8 mouse cellular contexts compared by ENCODE assay signal in genomic region chr8:122343341-122343740, GRCm38 (mm10). TPM values are rescaled to one million over a fixed set of nuclear protein-coding genes. Genes with fewer than 3 reads are reported as not detected.
A peak's percentile ranks its signal among the peaks of the same experiment; 100 is the strongest.
DNase-seq lines count a peak whose midpoint lies in the region; ATAC-seq lines count a peak whose summit lies in the region.

No protein-coding gene starts in this region.

- peak overlapping the region; percentile 68 for H3K4me2 ChIP-seq in heart, embryonic 14.5 days (ENCODE audit: low read length)
- H3K4me2 ChIP-seq in hindbrain, embryonic 15.5 days: peak overlapping the region; percentile 50
- H3K4me2 ChIP-seq in midbrain, embryonic 15.5 days: peak overlapping the region; percentile 44

- no peak overlapping the region for H3K27ac ChIP-seq in heart, embryonic 14.5 days (replicated peaks in 1 of 2; ENCODE audit: control insufficient read depth in 1 of 2, insufficient read depth in 1 of 2, low read depth in 2 of 2, low read length in 2 of 2)
- H3K27ac ChIP-seq in brown adipose tissue, adult 24 weeks (replicated peaks; ENCODE audit: low read depth, low read length): no peak overlapping the region
- no peak overlapping the region for H3K27ac ChIP-seq in hindbrain, embryonic 15.5 days (replicated peaks)
- H3K27ac ChIP-seq in midbrain, embryonic 15.5 days: no peak overlapping the region

- no peaks in the 10 kb centered on the region for H3K27me3 ChIP-seq in heart, embryonic 14.5 days (ENCODE audit: control insufficient read depth, insufficient read depth, low read length)
- peaks cover 30% of the 10 kb centered on the region for H3K27me3 ChIP-seq in hindbrain, embryonic 15.5 days
- H3K27me3 ChIP-seq in midbrain, embryonic 15.5 days (replicated peaks): peaks cover 35% of the 10 kb centered on the region

- H3K4me1 ChIP-seq in heart, embryonic 14.5 days (ENCODE audit: control insufficient read depth in 2 of 2, insufficient read depth in 2 of 2, low read length in 2 of 2): peaks cover 34 to 49% of the 10 kb centered on the region in 2 experiments
- 0 out of 2 replicates have a peak, but pooled peaks cover 3% of the 10 kb centered on the region for H3K4me1 ChIP-seq in brown adipose tissue, adult 24 weeks (ENCODE audit: control insufficient read depth, insufficient read depth, insufficient read length, low read length)
- peaks cover 34% of the 10 kb centered on the region for H3K4me1 ChIP-seq in hindbrain, embryonic 15.5 days (replicated peaks)
- H3K4me1 ChIP-seq in midbrain, embryonic 15.5 days: peaks cover 25% of the 10 kb centered on the region

- ATAC-seq in heart, embryonic 14.5 days (ENCODE audit: insufficient number of reproducible peaks, insufficient read depth, low FRiP score, low read depth): no peak
- no peak for ATAC-seq in hindbrain, embryonic 15.5 days (ENCODE audit: low FRiP score, low read depth)
- no peak for ATAC-seq in midbrain, embryonic 15.5 days (replicated peaks)

- 9% methylated on average over 11 of the region's 11 CpGs for WGBS in heart, embryonic 14.5 days
- WGBS in hindbrain, embryonic 15.5 days: 4% methylated on average over 11 of the region's 11 CpGs
- WGBS in midbrain, embryonic 15.5 days: 4% methylated on average over 11 of the region's 11 CpGs

- no peaks in the 10 kb centered on the region for H3K9me3 ChIP-seq in heart, embryonic 14.5 days (ENCODE audit: control insufficient read depth, low read length)
- no peaks in the 10 kb centered on the region for H3K9me3 ChIP-seq in hindbrain, embryonic 15.5 days
- no peaks in the 10 kb centered on the region for H3K9me3 ChIP-seq in midbrain, embryonic 15.5 days

- H3K36me3 ChIP-seq in heart, embryonic 14.5 days (ENCODE audit: control insufficient read depth, insufficient read depth, low read length): peaks cover 11% of the 10 kb centered on the region
- no peaks in the 10 kb centered on the region for H3K36me3 ChIP-seq in hindbrain, embryonic 15.5 days
- no peaks in the 10 kb centered on the region for H3K36me3 ChIP-seq in midbrain, embryonic 15.5 days (replicated peaks)

- H3K9ac ChIP-seq in heart, embryonic 14.5 days (ENCODE audit: low read length): peak overlapping the region; percentile 66
- peak overlapping the region; percentile 3; the same call in 1 of the 2 replicates for H3K9ac ChIP-seq in hindbrain, embryonic 15.5 days
- H3K9ac ChIP-seq in midbrain, embryonic 15.5 days: 0 out of 2 replicates have a peak overlapping the region, but pooled peaks have one; percentile 4

- DNase-seq in heart, adult 8-10 months (ENCODE audit: low spot score): no peak
- DNase-seq in embryo, embryonic 10 days (ENCODE audit: low spot score): no peak
- DNase-seq in gastrocnemius, postnatal 4 days (ENCODE audit: low spot score in 2 of 2): no peak
- DNase-seq in kidney, adult 11 months: no peak

- peak overlapping the region; percentile 27 to 29 for H3K4me3 ChIP-seq in heart, embryonic 14.5 days (ENCODE audit: control insufficient read depth in 1 of 2, insufficient read depth in 1 of 2, low read depth in 1 of 2, low read length in 2 of 2)
- H3K4me3 ChIP-seq in brown adipose tissue, adult 24 weeks (ENCODE audit: insufficient read depth, low read depth, low read length): 0 out of 2 replicates have a peak overlapping the region, but pooled peaks have one; percentile 8
- peak overlapping the region; percentile 23 for H3K4me3 ChIP-seq in hindbrain, embryonic 15.5 days
- peak overlapping the region; percentile 18 for H3K4me3 ChIP-seq in midbrain, embryonic 15.5 days

RNA-seq across cellular contexts. Expression of gene Trhr2, which starts 17.2 kb away (rescaled TPM):
- polyA plus RNA-seq in heart, embryonic 14.5 days (2014; fragmentation: Nextera tagmentation; extraction: Ambion mirVana): not detected in 2 replicates
- total RNA-seq in heart, adult 8-10 months (2022): not detected
- polyA plus RNA-seq in brown adipose tissue, adult 24 weeks (2012; ENCODE audit: insufficient read depth, insufficient read length, missing spikeins): not detected in 2 replicates
- polyA plus RNA-seq in hindbrain, embryonic 15.5 days (2015; fragmentation: Nextera tagmentation; extraction: Ambion mirVana): 0.10 and 0.28 TPM in 2 replicates
- polyA plus RNA-seq in midbrain, embryonic 15.5 days (2015; fragmentation: Nextera tagmentation; extraction: Ambion mirVana): not detected in 2 replicates
- total RNA-seq in gastrocnemius, postnatal 4 days (2021): not detected

RNA-seq across cellular contexts. Expression of gene Zc3h18, which starts 33.1 kb away (rescaled TPM):
- polyA plus RNA-seq in heart, embryonic 14.5 days (2014; fragmentation: Nextera tagmentation; extraction: Ambion mirVana): 17.7 and 19.6 TPM in 2 replicates
- 10 to 100 TPM; 21.2 to 24.0 (median 22.4) TPM for total RNA-seq in heart, adult 8-10 months (2022)
- 14.5 and 15.7 TPM in 2 replicates for polyA plus RNA-seq in brown adipose tissue, adult 24 weeks (2012; ENCODE audit: insufficient read depth, insufficient read length, missing spikeins)
- 35.5 and 38.1 TPM in 2 replicates for polyA plus RNA-seq in hindbrain, embryonic 15.5 days (2015; fragmentation: Nextera tagmentation; extraction: Ambion mirVana)
- polyA plus RNA-seq in midbrain, embryonic 15.5 days (2015; fragmentation: Nextera tagmentation; extraction: Ambion mirVana): 38.9 and 41.3 TPM in 2 replicates
- total RNA-seq in gastrocnemius, postnatal 4 days (2021): 10 to 100 TPM; 37.2 to 42.8 TPM

Comparison
In these comparisons a context has a peak if more than half of its experiments do, and no peak if none do; other contexts are left out.
1. H3K9ac ChIP-seq: peak in every context shown above with its lines; median percentile 66 in heart, embryonic 14.5 days; 4 in midbrain, embryonic 15.5 days; 3 in hindbrain, embryonic 15.5 days.